Mouse (Mus musculus): ENCODE measurements around the gene Zfp599.
"Not testable (repeated sequence)": the region's sequence is repeated elsewhere in the genome, so short reads cannot be mapped to it uniquely, and the experiment has no call there.

The Zfp599 gene

GRCm38 (mm10) chr9:22259184-22260091 lies at the start of gene Zfp599:
Gene Zfp599, minus strand, starts transcription at chr9:22259895.
- peak; percentile 63 to 72 for DNase-seq (ENCODE audit: low spot score in 2 of 2)

GRCm38 (mm10) chr9:22307920-22308262 lies 48.2 kb upstream of the Zfp599 start:
- not testable (repeated sequence) for DNase-seq (ENCODE audit: low spot score in 2 of 2)

- peak; percentile 92 to 95 for DNase-seq (ENCODE audit: low spot score in 2 of 2)
These were observed 47.6 kb upstream of the Zfp599 start, which contains the start of gene Zfp810 for GRCm38 (mm10) chr9:22307156-22307919. Gene Zfp810, minus strand, starts transcription at chr9:22307648.

GRCm38 (mm10) chr9:22306726-22307125 lies 47.0 kb upstream of the Zfp599 start:
- peak; percentile 6 to 18 for DNase-seq (ENCODE audit: low spot score in 2 of 2)

GRCm38 (mm10) chr9:22302199-22302598 lies 42.5 kb upstream of the Zfp599 start:
- DNase-seq (ENCODE audit: low spot score in 2 of 2) = no peak

GRCm38 (mm10) chr9:22278733-22279132 lies 19.0 kb upstream of the Zfp599 start:
- DNase-seq (ENCODE audit: low spot score in 2 of 2) = no peak

GRCm38 (mm10) chr9:22268886-22269285 lies 9.2 kb upstream of the Zfp599 start:
- DNase-seq (ENCODE audit: low spot score in 2 of 2) = no peak

- DNase-seq (ENCODE audit: low spot score in 2 of 2) = no peak
These were observed 2.9 kb upstream of the Zfp599 start for GRCm38 (mm10) chr9:22262611-22263010.

GRCm38 (mm10) chr9:22261594-22261993 lies 1.9 kb upstream of the Zfp599 start:
- no peak for DNase-seq (ENCODE audit: low spot score in 2 of 2)

GRCm38 (mm10) chr9:22260092-22260422 lies 362 bp upstream of the Zfp599 start:
- no peak for DNase-seq (ENCODE audit: low spot score in 2 of 2)

- DNase-seq (ENCODE audit: low spot score in 2 of 2) = no peak
These were observed 911 bp downstream of the Zfp599 start for GRCm38 (mm10) chr9:22258784-22259183.

GRCm38 (mm10) chr9:22256579-22256978 lies 3.1 kb downstream of the Zfp599 start:
- DNase-seq (ENCODE audit: low spot score in 2 of 2) = no peak

GRCm38 (mm10) chr9:22244242-22244641 lies 15.5 kb downstream of the Zfp599 start:
- DNase-seq (ENCODE audit: low spot score in 2 of 2) = no peak

GRCm38 (mm10) chr9:22240001-22240400 lies 19.7 kb downstream of the Zfp599 start:
- no peak for DNase-seq (ENCODE audit: low spot score in 2 of 2)

- no peak for DNase-seq (ENCODE audit: low spot score in 2 of 2)
These were observed 29.1 kb downstream of the Zfp599 start for GRCm38 (mm10) chr9:22230556-22230955.

GRCm38 (mm10) chr9:22230061-22230460 lies 29.6 kb downstream of the Zfp599 start:
- no peak for DNase-seq (ENCODE audit: low spot score in 2 of 2)

- DNase-seq (ENCODE audit: low spot score in 2 of 2) = no peak
These were observed 30.2 kb downstream of the Zfp599 start for GRCm38 (mm10) chr9:22229386-22230026.

- DNase-seq (ENCODE audit: low spot score in 2 of 2) = no peak
These were observed 32.8 kb downstream of the Zfp599 start for GRCm38 (mm10) chr9:22226846-22227245.

- not testable (repeated sequence) for DNase-seq (ENCODE audit: low spot score in 2 of 2)
These were observed 33.4 kb downstream of the Zfp599 start for GRCm38 (mm10) chr9:22226389-22226673.

GRCm38 (mm10) chr9:22225581-22226388 lies 33.9 kb downstream of the Zfp599 start, which contains the start of gene Zfp809:
Gene Zfp809, plus strand, starts transcription at chr9:22225714.
- peak; percentile 99 to 100 for DNase-seq (ENCODE audit: low spot score in 2 of 2)
